Mouse (Mus musculus): ENCODE results near the gene Yy1.
"Not testable (repeated sequence)": the region's sequence is repeated elsewhere in the genome, so short reads cannot be mapped to it uniquely, and the experiment has no call there.

The Yy1 gene

GRCm38 (mm10) chr12:108826282-108826957, 33.6 kb downstream of the Yy1 start:
- no peak for DNase-seq (ENCODE audit: low read depth, low spot score)

GRCm38 (mm10) chr12:108826958-108827535, 34.3 kb downstream of the Yy1 start:
- no peak for DNase-seq (ENCODE audit: low read depth, low spot score)

- DNase-seq (ENCODE audit: low read depth, low spot score), result no peak
Observed at GRCm38 (mm10) chr12:108827641-108828040, 34.9 kb downstream of the Yy1 start.

- no peak for DNase-seq (ENCODE audit: low read depth, low spot score)
Observed at GRCm38 (mm10) chr12:108829636-108830035, 36.9 kb downstream of the Yy1 start.

GRCm38 (mm10) chr12:108830358-108830757, 37.6 kb downstream of the Yy1 start:
- DNase-seq (ENCODE audit: low read depth, low spot score), result no peak

- no peak for DNase-seq (ENCODE audit: low read depth, low spot score)
Observed at GRCm38 (mm10) chr12:108831966-108832643, 39.3 kb downstream of the Yy1 start.

- DNase-seq (ENCODE audit: low read depth, low spot score), result no peak
Observed at GRCm38 (mm10) chr12:108832851-108833250, 40.1 kb downstream of the Yy1 start.

- DNase-seq (ENCODE audit: low read depth, low spot score), result no peak
Observed at GRCm38 (mm10) chr12:108833408-108833807, 40.6 kb downstream of the Yy1 start.

- DNase-seq (ENCODE audit: low read depth, low spot score), result no peak
Observed at GRCm38 (mm10) chr12:108834337-108834736, 41.6 kb downstream of the Yy1 start.

- DNase-seq (ENCODE audit: low read depth, low spot score), result no peak
Observed at GRCm38 (mm10) chr12:108834786-108835185, 42.0 kb downstream of the Yy1 start.

- no peak for DNase-seq (ENCODE audit: low read depth, low spot score)
Observed at GRCm38 (mm10) chr12:108835208-108835839, 42.6 kb downstream of the Yy1 start.

GRCm38 (mm10) chr12:108835840-108836409, 43.2 kb downstream of the Yy1 start, which contains the start of the genes Slc25a29 and Slc25a47:
Slc25a29 (minus strand) TSS chr12:108835883.
Slc25a47 (plus strand) TSS chr12:108836046.
- peak; percentile 96 for DNase-seq (ENCODE audit: low read depth, low spot score)

GRCm38 (mm10) chr12:108836722-108837121, 43.9 kb downstream of the Yy1 start:
- no peak for DNase-seq (ENCODE audit: low read depth, low spot score)

GRCm38 (mm10) chr12:108841181-108841580, 48.4 kb downstream of the Yy1 start:
- DNase-seq (ENCODE audit: low read depth, low spot score), result no peak

- DNase-seq (ENCODE audit: low read depth, low spot score), result no peak
Observed at GRCm38 (mm10) chr12:108842663-108843062, 49.9 kb downstream of the Yy1 start.

- DNase-seq (ENCODE audit: low read depth, low spot score), result not testable (repeated sequence)
Observed at GRCm38 (mm10) chr12:108848033-108848432, 55.3 kb downstream of the Yy1 start.

GRCm38 (mm10) chr12:108849488-108850022, 56.8 kb downstream of the Yy1 start:
- DNase-seq (ENCODE audit: low read depth, low spot score), result no peak

GRCm38 (mm10) chr12:108850129-108850528, 57.4 kb downstream of the Yy1 start:
- DNase-seq (ENCODE audit: low read depth, low spot score), result no peak

- DNase-seq (ENCODE audit: low read depth, low spot score), result no peak
Observed at GRCm38 (mm10) chr12:108850886-108851285, 58.1 kb downstream of the Yy1 start.

- no peak for DNase-seq (ENCODE audit: low read depth, low spot score)
Observed at GRCm38 (mm10) chr12:108852822-108853221, 60.0 kb downstream of the Yy1 start.

- no peak for DNase-seq (ENCODE audit: low read depth, low spot score)
Observed at GRCm38 (mm10) chr12:108855081-108855480, 62.3 kb downstream of the Yy1 start.

GRCm38 (mm10) chr12:108856186-108856585, 63.4 kb downstream of the Yy1 start:
- no peak for DNase-seq (ENCODE audit: low read depth, low spot score)

Data from A20 (cell line).